Mouse (Mus musculus) CH12.LX (cell line): ENCODE data around the gene Mpig6b. TPM values are rescaled to one million over a fixed set of nuclear protein-coding genes. Genes with fewer than 3 reads are reported as not detected.

ENCODE experiments used
- DNase-seq: peaks from one replicate; pipeline ENCODE4 v3.0.0-alpha.2; 2013; ENCODE audit errors: extremely low read depth
- H3K27ac ChIP-seq: 2 replicates; pipeline ENCODE4 v1.5.1; 2012; ENCODE audit warnings: low read depth, mild to moderate bottlenecking, control low read depth, moderate library complexity; ENCODE audit not compliant: insufficient read depth
- H3K27me3 ChIP-seq: replicated peaks from 2 replicates; pipeline ENCODE3; 2012; ENCODE audit warnings: inconsistent platforms
- H3K36me3 ChIP-seq, 2 experiments: replicated peaks in 1 of 2; 2 replicates each; pipeline versions ENCODE3 to v1.6.1; 2012; ENCODE audit warnings: inconsistent platforms in 1 of 2, low read length in 1 of 2, mild to moderate bottlenecking in 1 of 2, mixed read lengths in 1 of 2, moderate library complexity in 1 of 2; ENCODE audit not compliant: control insufficient read depth in 1 of 2, insufficient read depth in 1 of 2
- H3K4me1 ChIP-seq, 2 experiments: 2 replicates each; pipeline ENCODE4 v1.6.1; 2012; ENCODE audit warnings: inconsistent platforms in 1 of 2, moderate library complexity in 1 of 2; ENCODE audit not compliant: insufficient read depth in 2 of 2, control insufficient read depth in 1 of 2
- H3K4me2 ChIP-seq: 2 replicates; pipeline ENCODE4 v1.6.1; 2012; ENCODE audit warnings: low read depth, mild to moderate bottlenecking, control low read depth; ENCODE audit not compliant: poor library complexity, insufficient read depth, severe bottlenecking
- H3K4me3 ChIP-seq, 3 experiments: fragments of 150-350 bp in 1 of 3; sonication (generic) in 1 of 3; replicated peaks in 1 of 3; 2 replicates each; pipeline versions ENCODE3 to v1.5.1; 2011 to 2012; ENCODE audit warnings: low read depth in 2 of 3, low read length in 2 of 3, mild to moderate bottlenecking in 2 of 3, moderate library complexity in 2 of 3, control low read depth in 1 of 3, improper control_type of control experiment in 1 of 3, inconsistent platforms in 1 of 3, mixed read lengths in 1 of 3; ENCODE audit not compliant: poor library complexity in 1 of 3
- H3K79me2 ChIP-seq: replicated peaks from 2 replicates; pipeline ENCODE4 v1.6.1; 2012; ENCODE audit warnings: mild to moderate bottlenecking, moderate library complexity; ENCODE audit not compliant: control insufficient read depth, poor library complexity, insufficient read depth, severe bottlenecking; ENCODE audit errors: extremely low read depth
- H3K9ac ChIP-seq: 2 replicates; pipeline ENCODE4 v1.6.1; 2012; ENCODE audit warnings: low read depth, mild to moderate bottlenecking, control low read depth, moderate library complexity; ENCODE audit not compliant: insufficient read depth
- H3K9me3 ChIP-seq: replicated peaks from 2 replicates; pipeline ENCODE3; 2012; ENCODE audit warnings: low read length, inconsistent platforms, mixed read lengths
- BHLHE40 ChIP-seq: IDR thresholded peaks from 2 replicates; pipeline ENCODE4 v1.6.1; 2011; ENCODE audit warnings: mild to moderate bottlenecking, low read depth, low read length, improper control_type of control experiment
- CHD1 ChIP-seq: IDR thresholded peaks from 2 replicates; pipeline ENCODE4 v1.6.1; 2012; ENCODE audit warnings: low read depth, low read length, improper control_type of control experiment, inconsistent platforms
- ELF1 ChIP-seq: IDR thresholded peaks from 2 replicates; pipeline ENCODE4 v1.6.1; 2014; ENCODE audit warnings: low read depth, mild to moderate bottlenecking, inconsistent platforms, low read length, improper control_type of control experiment
- EP300 ChIP-seq: IDR thresholded peaks from 2 replicates; pipeline ENCODE4 v1.6.1; 2011; ENCODE audit warnings: low read length, improper control_type of control experiment
- ETS1 ChIP-seq: conservative IDR thresholded peaks from 2 replicates; pipeline ENCODE4 v1.6.1; 2012; ENCODE audit warnings: low read depth, mild to moderate bottlenecking, inconsistent platforms, low read length, improper control_type of control experiment, moderate library complexity
- GABPA ChIP-seq: IDR thresholded peaks from 2 replicates; pipeline ENCODE4 v1.6.1; 2012; ENCODE audit warnings: low read depth, low read length, improper control_type of control experiment, inconsistent platforms; ENCODE audit not compliant: insufficient replicate concordance
- HCFC1 ChIP-seq: IDR thresholded peaks from 2 replicates; pipeline ENCODE4 v1.6.1; 2012; ENCODE audit warnings: low read depth, mild to moderate bottlenecking, inconsistent platforms, low read length, improper control_type of control experiment
- IRF4 ChIP-seq: IDR thresholded peaks from 2 replicates; pipeline ENCODE4 v1.6.1; 2014; ENCODE audit warnings: low read depth, mild to moderate bottlenecking, inconsistent platforms, low read length, improper control_type of control experiment
- JUN ChIP-seq: IDR thresholded peaks from 2 replicates; pipeline ENCODE4 v1.6.1; 2011; ENCODE audit warnings: low read depth, mild to moderate bottlenecking, low read length, improper control_type of control experiment, moderate library complexity; ENCODE audit not compliant: insufficient read depth
- JUND ChIP-seq: conservative IDR thresholded peaks from 2 replicates; pipeline ENCODE4 v1.6.1; 2011; ENCODE audit warnings: low read depth, low read length, improper control_type of control experiment
- KAT2A ChIP-seq: IDR thresholded peaks from 2 replicates; pipeline ENCODE4 v1.6.1; 2012; ENCODE audit warnings: low read length, improper control_type of control experiment, inconsistent platforms; ENCODE audit not compliant: insufficient replicate concordance
- MAX ChIP-seq: IDR thresholded peaks from 2 replicates; pipeline ENCODE4 v1.6.1; 2011; ENCODE audit warnings: low read length, improper control_type of control experiment
- MAZ ChIP-seq: IDR thresholded peaks from 2 replicates; pipeline ENCODE4 v1.6.1; 2012; ENCODE audit warnings: low read depth, mild to moderate bottlenecking, inconsistent platforms, low read length, improper control_type of control experiment, moderate library complexity
- MYC ChIP-seq: IDR thresholded peaks from 2 replicates; pipeline ENCODE4 v1.6.1; 2011; ENCODE audit warnings: low read depth, mild to moderate bottlenecking, improper control_type of control experiment, low read length
- NELFE ChIP-seq: IDR thresholded peaks from 2 replicates; pipeline ENCODE4 v1.6.1; 2011; ENCODE audit warnings: low read depth, low read length, improper control_type of control experiment
- NRF1 ChIP-seq: IDR thresholded peaks from 2 replicates; pipeline ENCODE4 v1.6.1; 2014; ENCODE audit warnings: low read depth, mild to moderate bottlenecking, inconsistent platforms, low read length, improper control_type of control experiment, moderate library complexity
- PAX5 ChIP-seq: IDR thresholded peaks from 2 replicates; pipeline ENCODE4 v1.6.1; 2012; ENCODE audit warnings: low read length, inconsistent platforms, mixed read lengths
- RAD21 ChIP-seq: IDR thresholded peaks from 2 replicates; pipeline ENCODE4 v1.6.1; 2011; ENCODE audit warnings: low read depth, mild to moderate bottlenecking, low read length, improper control_type of control experiment, moderate library complexity
- RCOR1 ChIP-seq: conservative IDR thresholded peaks from 2 replicates; pipeline ENCODE4 v1.6.1; 2012; ENCODE audit warnings: low read depth, mild to moderate bottlenecking, inconsistent platforms, low read length, improper control_type of control experiment
- SIN3A ChIP-seq: IDR thresholded peaks from 2 replicates; pipeline ENCODE4 v1.6.1; 2012; ENCODE audit warnings: low read length, improper control_type of control experiment, inconsistent platforms
- SMC3 ChIP-seq: IDR thresholded peaks from 2 replicates; pipeline ENCODE4 v1.6.1; 2011; ENCODE audit warnings: low read depth, low read length, improper control_type of control experiment
- TBP ChIP-seq: conservative IDR thresholded peaks from 2 replicates; pipeline ENCODE4 v1.6.1; 2011; ENCODE audit warnings: low read depth, low read length, improper control_type of control experiment
- TCF12 ChIP-seq: IDR thresholded peaks from 2 replicates; pipeline ENCODE4 v1.6.1; 2014; ENCODE audit warnings: low read depth, mild to moderate bottlenecking, inconsistent platforms, low read length, improper control_type of control experiment
- USF1 ChIP-seq: IDR thresholded peaks from 2 replicates; pipeline ENCODE4 v1.6.1; 2014; ENCODE audit warnings: low read depth, mild to moderate bottlenecking, inconsistent platforms, low read length, improper control_type of control experiment
- USF2 ChIP-seq: conservative IDR thresholded peaks from 2 replicates; pipeline ENCODE4 v1.6.1; 2011; ENCODE audit warnings: low read depth, low read length, improper control_type of control experiment
- ZC3H11A ChIP-seq: IDR thresholded peaks from 2 replicates; pipeline ENCODE4 v1.6.1; 2012; ENCODE audit warnings: low read depth, mild to moderate bottlenecking, inconsistent platforms, low read length, improper control_type of control experiment
- ZKSCAN1 ChIP-seq: IDR thresholded peaks from 2 replicates; pipeline ENCODE4 v1.6.1; 2012; ENCODE audit warnings: low read depth, inconsistent platforms, low read length, improper control_type of control experiment, borderline replicate concordance
- dilution Hi-C: fragments of 300-500 bp; cut with MboI; formaldehyde crosslinking; loops from 2 replicates; pipeline ENCODE4 v1.14.3; 2020; ENCODE audit warnings: low sequenced_read_pairs; ENCODE audit not compliant: extremely low pct_unique_long_range_greater_than_20kb, extremely low pct_ligation_motif_present
- in situ Hi-C: fragments of 300-500 bp; cut with MboI; formaldehyde crosslinking; loops from 3 replicates; pipeline ENCODE4 v1.14.3; 2019; ENCODE audit warnings: low sequenced_read_pairs, low pct_ligation_motif_present, low pct_unique_long_range_greater_than_20kb, mixed read lengths
- polyA plus RNA-seq: library from polyadenylated mRNA; unstranded; fragments of >175 nt; gene quantifications from 2 replicates; pipeline ENCODE4 v1.2.1, GENCODE M21; 2012; ENCODE audit warnings: low read depth; ENCODE audit not compliant: insufficient read length
- total RNA-seq, 2 experiments: library from RNA; depleted of rRNA; stranded (reverse); fragments of 300-350 nt in 1 of 2; fragments of >200 nt in 1 of 2; gene quantifications; 2 replicates each; pipeline ENCODE4 v1.2.3; 2012 to 2014

Gene Mpig6b
- total and polyA plus RNA-seq, 3 experiments = 0.10 TPM; not detected in 2

GRCm38 (mm10) chr17:35102299-35102698 lies 36.3 kb upstream of the Mpig6b start:
- H3K36me3 ChIP-seq = peaks cover 43 to 75% of the 10 kb centered on the region in 2 experiments
- no peaks in the 10 kb centered on the region for H3K79me2 ChIP-seq
- H3K4me1 ChIP-seq = peaks cover 0 to 4% of the 10 kb centered on the region in 2 experiments; a peak in 1 of 4 replicates
- dilution Hi-C loops = no loop called here
- no peak for DNase-seq
- H3K9ac ChIP-seq = no peak overlapping the region
- H3K4me3 ChIP-seq = no peak overlapping the region
- no peaks in the 10 kb centered on the region for H3K9me3 ChIP-seq
- H3K27me3 ChIP-seq = no peaks in the 10 kb centered on the region
- no peak overlapping the region for H3K4me2 ChIP-seq
- no peak overlapping the region for H3K27ac ChIP-seq
- TF ChIP-seq JUND = no peak
- TF ChIP-seq ZC3H11A = no peak
- no peak for TF ChIP-seq USF2
- no peak for TF ChIP-seq BHLHE40
- no peak for TF ChIP-seq IRF4
- TF ChIP-seq EP300 = no peak
- no peak for TF ChIP-seq ELF1
- TF ChIP-seq SMC3 = no peak
- TF ChIP-seq CHD1 = no peak
- no peak for TF ChIP-seq MAX
- no peak for TF ChIP-seq KAT2A
- TF ChIP-seq TCF12 = no peak
- TF ChIP-seq PAX5 = no peak
- TF ChIP-seq SIN3A = no peak
- no peak for TF ChIP-seq RAD21
- no peak for TF ChIP-seq MYC
- no peak for TF ChIP-seq USF1
- TF ChIP-seq ETS1 = no peak
- TF ChIP-seq NELFE = no peak
- TF ChIP-seq ZKSCAN1 = no peak
- in situ Hi-C loops = no loop called here

DNA sequence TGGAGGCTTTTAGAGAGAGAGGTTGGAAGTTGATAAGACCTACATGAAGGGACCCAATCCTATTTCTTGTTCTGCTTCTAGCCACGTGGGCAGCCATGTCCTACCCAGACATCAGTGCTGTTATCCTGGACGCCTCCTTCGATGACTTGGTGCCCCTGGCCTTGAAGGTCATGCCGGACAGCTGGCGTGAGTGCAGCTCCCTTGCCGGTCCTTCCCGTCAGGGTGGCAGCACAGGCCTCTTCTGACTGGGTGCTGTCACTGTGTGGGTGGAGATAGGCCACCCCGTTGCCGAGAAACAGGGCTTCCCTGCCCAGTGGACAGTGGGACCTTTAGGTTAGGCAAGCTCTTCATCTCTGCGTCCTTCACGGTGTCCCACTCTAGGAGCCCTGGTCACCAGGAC lies 35.2 kb upstream of the Mpig6b start:
- H3K27me3 ChIP-seq = no peaks in the 10 kb centered on the region
- H3K9ac ChIP-seq = no peak overlapping the region
- in situ Hi-C loops = no loop called here
- no peak for DNase-seq
- H3K9me3 ChIP-seq = no peaks in the 10 kb centered on the region
- no peak overlapping the region for H3K4me2 ChIP-seq
- H3K27ac ChIP-seq = no peak overlapping the region
- H3K4me1 ChIP-seq = peaks cover 0 to 4% of the 10 kb centered on the region in 2 experiments; a peak in 1 of 4 replicates
- H3K4me3 ChIP-seq = no peak overlapping the region
- dilution Hi-C loops = no loop called here
- H3K79me2 ChIP-seq = no peaks in the 10 kb centered on the region
- peaks cover 54 to 87% of the 10 kb centered on the region in 2 experiments for H3K36me3 ChIP-seq
- TF ChIP-seq MAZ (no peak), RCOR1 (no peak), KAT2A (no peak), IRF4 (no peak), JUN (no peak), GABPA (no peak), HCFC1 (no peak), NRF1 (no peak), TBP (no peak)
